Mouse (Mus musculus) sigmoid colon, adult 10 weeks (tissue): ENCODE measurements around the gene Ube2u. TPM values are rescaled to one million over a fixed set of nuclear protein-coding genes. Genes with fewer than 3 reads are reported as not detected.

Experiments used
- polyA plus RNA-seq: library from polyadenylated mRNA; stranded (reverse); fragments of 350-450 nt; fragmentation: Illumina TruSeq; extraction: RNeasy Lipid Tissue Mini Kit (QIAGEN cat#74804); gene quantifications from one replicate; pipeline ENCODE4 v1.2.3, GENCODE M21; 2014; ENCODE audit warnings: low read depth, low replicate concordance

Gene Ube2u
- 0.32 TPM for polyA plus RNA-seq

GRCm38 (mm10) chr4:100478592-100479321 lies at the start of gene Ube2u:
Gene Ube2u (plus strand): TSS chr4:100478849.

